In genomic region chr9:37066732-37067472, GRCm38 (mm10) we compare ENCODE assay signal across 18 mouse cellular contexts.
A peak's percentile ranks its signal among the peaks of the same experiment; 100 is the strongest.
DNase-seq lines count a peak whose midpoint lies in the region; ATAC-seq and TF ChIP-seq lines count a peak whose summit lies in the region.
"Had no signal": no experiment of that assay in that cellular context is flagged by ENCODE, and none has a peak within 500 bp of the region (broad histone marks: within the 10 kb centered on the region; RNA-seq: fewer than 3 reads in every experiment).

No protein-coding gene starts in this region.

- peak; percentile 36 for ATAC-seq in forebrain, postnatal 0 days
- ATAC-seq in midbrain, embryonic 14.5 days (ENCODE audit: low FRiP score, low TSS enrichment), result no peak
- ATAC-seq in kidney, embryonic 14.5 days (ENCODE audit: low FRiP score, low TSS enrichment), result no peak
- ATAC-seq in megakaryocyte, adult 5-6 weeks (ENCODE audit: poor library complexity, severe bottlenecking), result no peak
- ATAC-seq: liver, embryonic 12.5 days had no signal

- TF ChIP-seq POLR2A in brain, embryonic 14.5 days (IDR thresholded peaks at IDR 0.05; ENCODE audit: borderline replicate concordance, extremely low read depth, insufficient read depth, insufficient read length, poor library complexity, severe bottlenecking), result no peak
- no peak for TF ChIP-seq POLR2A in cortical plate, adult 2 months (IDR thresholded peaks at IDR 0.05; ENCODE audit: extremely low read depth, insufficient read depth, low read length)

- no peaks in the 10 kb centered on the region for H3K27me3 ChIP-seq in forebrain, postnatal 0 days (ENCODE audit: insufficient read depth, low read length)
- H3K27me3 ChIP-seq in midbrain, embryonic 14.5 days (ENCODE audit: control insufficient read depth, insufficient read depth, low read length), result no peaks in the 10 kb centered on the region
- no peaks in the 10 kb centered on the region for H3K27me3 ChIP-seq in kidney, embryonic 14.5 days (ENCODE audit: control insufficient read depth, insufficient read depth, low read length)
- H3K27me3 ChIP-seq: kidney, embryonic 15.5 days; liver, embryonic 12.5 days had no signal

- no peak overlapping the region for H3K9ac ChIP-seq in forebrain, postnatal 0 days
- H3K9ac ChIP-seq in midbrain, embryonic 14.5 days (replicated peaks; ENCODE audit: low read length), result 0 out of 2 replicates have a peak overlapping the region, but pooled peaks have one; percentile 10
- H3K9ac ChIP-seq in kidney, embryonic 14.5 days (ENCODE audit: low read depth, low read length), result no peak overlapping the region
- H3K9ac ChIP-seq: kidney, embryonic 15.5 days; liver, embryonic 12.5 days; lung, embryonic 14.5 days had no signal

- peaks cover 5% of the 10 kb centered on the region; the same call in 1 of the 2 replicates for H3K4me1 ChIP-seq in cortical plate, adult 2 months (ENCODE audit: control insufficient read depth, insufficient read depth, low read length)
- peaks cover 6% of the 10 kb centered on the region for H3K4me1 ChIP-seq in forebrain, postnatal 0 days (ENCODE audit: insufficient read depth)
- peaks cover 15% of the 10 kb centered on the region for H3K4me1 ChIP-seq in midbrain, embryonic 14.5 days (ENCODE audit: control insufficient read depth, insufficient read depth, low read length)
- H3K4me1 ChIP-seq in kidney, embryonic 14.5 days (ENCODE audit: control insufficient read depth, insufficient read depth, low read length), result no peaks in the 10 kb centered on the region
- H3K4me1 ChIP-seq: kidney, embryonic 15.5 days; liver, embryonic 12.5 days had no signal

- peak overlapping the region; percentile 74 for H3K27ac ChIP-seq in cortical plate, adult 2 months (ENCODE audit: insufficient read depth, low read length)
- 0 out of 2 replicates have a peak overlapping the region, but pooled peaks have one; percentile 15 for H3K27ac ChIP-seq in forebrain, postnatal 0 days (ENCODE audit: low read depth, low read length)
- H3K27ac ChIP-seq in midbrain, embryonic 14.5 days (replicated peaks; ENCODE audit: low read depth, low read length), result peak overlapping the region; percentile 63
- H3K27ac ChIP-seq in kidney, embryonic 14.5 days (ENCODE audit: low read depth, low read length), result no peak overlapping the region
- H3K27ac ChIP-seq: embryonic facial prominence, embryonic 10.5 days; kidney, embryonic 15.5 days; limb, embryonic 10.5 days; liver, embryonic 12.5 days had no signal

- WGBS in forebrain, postnatal 0 days, result 33% methylated on average over 8 of the region's 8 CpGs
- WGBS in midbrain, embryonic 14.5 days, result 67% methylated on average over 8 of the region's 8 CpGs
- WGBS in kidney, embryonic 14.5 days, result 77% methylated on average over 8 of the region's 8 CpGs

- no peak for TF ChIP-seq CTCF in brain, embryonic 14.5 days (IDR thresholded peaks at IDR 0.05; ENCODE audit: borderline replicate concordance, extremely low read depth, insufficient read depth, insufficient read length)
- no peak for TF ChIP-seq CTCF in cortical plate, adult 2 months (IDR thresholded peaks at IDR 0.05; ENCODE audit: extremely low read depth, insufficient read depth, low read length)
- TF ChIP-seq CTCF in forebrain, postnatal 0 days (IDR thresholded peaks at IDR 0.05; ENCODE audit: low read depth), result no peak

- H3K9me3 ChIP-seq in forebrain, postnatal 0 days (ENCODE audit: low read length), result no peaks in the 10 kb centered on the region
- no peaks in the 10 kb centered on the region for H3K9me3 ChIP-seq in midbrain, embryonic 14.5 days (ENCODE audit: control insufficient read depth, low read length)
- no peaks in the 10 kb centered on the region for H3K9me3 ChIP-seq in kidney, embryonic 14.5 days (ENCODE audit: control insufficient read depth, low read length)
- H3K9me3 ChIP-seq: embryonic facial prominence, embryonic 10.5 days; kidney, embryonic 15.5 days; limb, embryonic 10.5 days; liver, embryonic 12.5 days had no signal

- no peak overlapping the region for H3K4me3 ChIP-seq in cortical plate, adult 2 months (ENCODE audit: insufficient read depth, low read length)
- H3K4me3 ChIP-seq in forebrain, postnatal 0 days (ENCODE audit: low read depth, low read length), result no peak overlapping the region
- H3K4me3 ChIP-seq in midbrain, embryonic 14.5 days (replicated peaks; ENCODE audit: low read depth, low read length), result no peak overlapping the region
- H3K4me3 ChIP-seq in kidney, embryonic 14.5 days (ENCODE audit: low read length), result no peak overlapping the region
- H3K4me3 ChIP-seq: embryonic facial prominence, embryonic 10.5 days; kidney, embryonic 15.5 days; limb, embryonic 10.5 days; liver, embryonic 12.5 days; myocyte had no signal

- DNase-seq in brain, embryonic 14.5 days (ENCODE audit: low read depth), result peak; percentile 33
- no peak for DNase-seq in forebrain, postnatal 0 days
- no peak for DNase-seq in midbrain, embryonic 14.5 days
- no peak for DNase-seq in kidney, postnatal 10 days
- DNase-seq: cerebellum, postnatal 36 days; heart, postnatal 14 days; right cerebral cortex, postnatal 14 days; thymus, postnatal 14 days had no signal

- no peaks in the 10 kb centered on the region; the same call in 1 of the 2 replicates for H3K36me3 ChIP-seq in forebrain, postnatal 0 days (ENCODE audit: insufficient read depth)
- H3K36me3 ChIP-seq in midbrain, embryonic 14.5 days (ENCODE audit: control insufficient read depth, insufficient read depth, low read length), result no peaks in the 10 kb centered on the region
- no peaks in the 10 kb centered on the region for H3K36me3 ChIP-seq in kidney, embryonic 14.5 days (ENCODE audit: control insufficient read depth, insufficient read depth, low read length)
- H3K36me3 ChIP-seq: embryonic facial prominence, embryonic 10.5 days; kidney, embryonic 15.5 days; limb, embryonic 10.5 days; liver, embryonic 12.5 days had no signal

- no peak overlapping the region for H3K4me2 ChIP-seq in forebrain, postnatal 0 days (ENCODE audit: low read depth)
- H3K4me2 ChIP-seq in midbrain, embryonic 14.5 days (ENCODE audit: low read length), result no peak overlapping the region
- no peak overlapping the region for H3K4me2 ChIP-seq in kidney, embryonic 14.5 days (replicated peaks; ENCODE audit: low read depth, low read length)
- H3K4me2 ChIP-seq: heart, embryonic 11.5 days; kidney, embryonic 15.5 days; liver, embryonic 12.5 days; lung, embryonic 14.5 days had no signal
